8 mouse cellular contexts compared by ENCODE assay signal in the genomic region with DNA sequence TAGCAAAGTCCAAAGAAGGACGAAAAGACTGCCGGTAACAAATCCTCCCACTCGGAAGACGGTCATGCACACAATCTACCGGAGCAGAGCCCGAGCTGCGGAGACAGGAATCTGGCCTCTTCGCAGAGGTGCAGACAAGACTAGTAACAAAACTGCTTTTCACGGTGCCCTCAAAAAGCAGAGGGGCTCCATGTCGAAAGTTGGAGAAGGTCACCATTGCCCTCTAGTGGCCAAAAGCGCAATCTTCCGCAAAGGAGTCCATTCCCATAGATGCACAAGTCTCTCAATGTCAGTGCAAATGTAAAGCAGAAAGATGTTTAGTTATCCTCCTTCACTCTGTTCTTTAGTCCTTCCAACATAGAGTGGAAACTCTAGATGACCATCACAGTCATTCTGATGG. TPM values are rescaled to one million over a fixed set of nuclear protein-coding genes. Genes with fewer than 3 reads are reported as not detected.
DNase-seq lines count a peak whose midpoint lies in the region; ATAC-seq and TF ChIP-seq lines count a peak whose summit lies in the region.

No protein-coding gene starts in this region.

- peak overlapping the region; percentile 41 for H3K9ac ChIP-seq in hindbrain, embryonic 12.5 days

- H3K4me2 ChIP-seq in hindbrain, embryonic 12.5 days (replicated peaks), result peak overlapping the region; percentile 61

- CTCF ChIA-PET in Patski (lab: Charles Lee), result interaction anchor here (1.1 to 2.1 kb wide), 3 partner anchors 8 to 40 kb away, joined by 3 to 6 read pairs (median 4); no protein-coding TSS in a partner anchor

- H3K36me3 ChIP-seq in hindbrain, embryonic 12.5 days, result 0 out of 2 replicates have a peak, but pooled peaks cover 6% of the 10 kb centered on the region

- peaks cover 16% of the 10 kb centered on the region for H3K4me1 ChIP-seq in hindbrain, embryonic 12.5 days

- H3K27me3 ChIP-seq in Patski, result no peaks in the 10 kb centered on the region
- no peaks in the 10 kb centered on the region for H3K27me3 ChIP-seq in hindbrain, embryonic 12.5 days

- H3K4me3 ChIP-seq in hindbrain, embryonic 12.5 days, result peak overlapping the region; percentile 34

- ATAC-seq in Patski, result peak; percentile 29
- peak; percentile 21 for ATAC-seq in frontal cortex, adult (ENCODE audit: low TSS enrichment)
- ATAC-seq in hindbrain, embryonic 12.5 days (ENCODE audit: low FRiP score), result no peak; the same call in 1 of the 2 replicates

- in situ Hi-C loops in Patski (cut with MboI; ENCODE audit: low pct_unique_long_range_greater_than_20kb), result loop anchor here (5.0 to 25.0 kb wide), 4 partner anchors 264 to 1919 kb away; no protein-coding TSS in a partner anchor

- DNase-seq in Patski (ENCODE audit: low read depth, low spot score), result peak; percentile 19
- peak; percentile 38 for DNase-seq in cerebellum, adult 8-10 months
- DNase-seq in layer of hippocampus, postnatal 25 days (ENCODE audit: extremely low spot score in 1 of 2, low spot score in 1 of 2), result peak; percentile 65 to 86
- DNase-seq in lung, postnatal 25 days (ENCODE audit: low spot score), result peak; percentile 48
- peak; percentile 73 for DNase-seq in retina, postnatal 7 days (ENCODE audit: low read depth, low spot score)
- DNase-seq in spleen, adult 12 weeks (ENCODE audit: low spot score), result no peak

- POLR2A ChIA-PET in Patski (lab: Charles Lee), result no interaction called here

- H3K9me3 ChIP-seq in hindbrain, embryonic 12.5 days (replicated peaks), result no peaks in the 10 kb centered on the region

- WGBS in hindbrain, embryonic 12.5 days, result under 1% methylated on average over 12 of the region's 12 CpGs

- TF ChIP-seq CTCF in Patski (IDR thresholded peaks at IDR 0.05), result peak; percentile 90

- peak overlapping the region; percentile 60; the same call in 1 of the 2 replicates for H3K27ac ChIP-seq in hindbrain, embryonic 12.5 days

RNA-seq across cellular contexts. Expression of gene Cdh11, which starts 4.5 kb away (rescaled TPM):
- 36.4 TPM for polyA plus RNA-seq in Patski (2021)
- 100 and 109 TPM in 2 replicates for polyA plus RNA-seq in hindbrain, embryonic 12.5 days (2016; fragmentation: Nextera tagmentation; extraction: Ambion mirVana)
- 10 to 100 TPM; 80.6 to 89.3 TPM for total RNA-seq in layer of hippocampus, postnatal 25 days (2021)
